Mouse (Mus musculus): ENCODE data around the gene Srrt.
"Not testable (repeated sequence)": the region's sequence is repeated elsewhere in the genome, so short reads cannot be mapped to it uniquely, and the experiment has no call there.

The Srrt gene

DNA sequence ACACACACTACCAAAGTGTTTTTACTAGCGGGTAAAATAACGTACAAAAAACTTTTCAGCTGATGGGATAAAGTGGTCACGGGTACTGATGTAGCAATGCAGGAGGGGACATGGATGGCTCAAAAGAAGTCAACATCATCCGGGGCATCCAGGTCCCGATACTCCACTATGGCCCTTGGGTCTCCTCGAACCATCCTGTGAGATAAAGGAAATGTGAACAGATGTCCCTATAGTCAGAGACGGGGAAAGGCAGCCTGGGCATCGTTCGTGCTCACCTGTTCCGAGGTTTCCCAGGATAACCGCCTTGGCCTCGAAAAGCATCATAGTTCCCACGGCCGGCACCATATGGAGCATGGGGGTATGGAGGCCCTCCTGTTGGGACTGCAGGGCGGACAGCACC lies 11.8 kb downstream of the Srrt start:
- DNase-seq, result no peak

DNA sequence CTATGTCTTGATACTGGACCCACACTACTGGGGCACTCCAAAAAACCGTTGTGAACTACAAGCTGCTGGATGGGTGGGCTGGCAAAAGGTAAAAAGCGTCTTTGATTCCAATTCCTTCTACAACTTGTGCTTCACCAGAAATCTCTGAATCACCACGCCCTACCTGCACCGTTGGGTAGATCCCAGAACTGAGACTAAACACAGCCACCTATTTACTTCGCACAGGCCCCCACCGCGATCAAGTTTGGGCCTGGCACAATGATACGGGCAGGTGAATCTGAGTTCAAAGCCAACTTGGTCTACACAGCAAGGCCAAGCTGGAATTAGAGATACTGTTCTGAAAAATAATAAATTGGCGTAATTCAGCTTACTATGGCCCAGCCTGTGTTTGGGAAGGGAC lies 12.2 kb downstream of the Srrt start:
- DNase-seq, result no peak

DNA sequence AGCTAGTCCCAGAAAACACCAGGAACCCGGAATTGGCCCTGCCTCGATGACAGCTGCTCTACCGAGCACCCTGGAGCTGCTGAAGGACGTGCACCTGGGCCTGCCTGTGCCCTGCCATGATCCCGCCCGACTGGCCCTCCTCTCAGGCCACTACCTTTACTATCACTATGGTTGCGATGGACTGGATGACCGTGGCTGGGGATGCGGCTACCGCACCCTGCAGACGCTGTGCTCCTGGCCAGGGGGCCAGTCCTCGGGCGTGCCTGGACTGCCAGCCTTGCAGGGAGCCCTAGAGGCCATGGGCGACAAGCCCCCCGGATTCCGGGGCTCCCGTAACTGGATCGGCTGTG lies 12.8 kb downstream of the Srrt start:
- DNase-seq, result no peak

DNA sequence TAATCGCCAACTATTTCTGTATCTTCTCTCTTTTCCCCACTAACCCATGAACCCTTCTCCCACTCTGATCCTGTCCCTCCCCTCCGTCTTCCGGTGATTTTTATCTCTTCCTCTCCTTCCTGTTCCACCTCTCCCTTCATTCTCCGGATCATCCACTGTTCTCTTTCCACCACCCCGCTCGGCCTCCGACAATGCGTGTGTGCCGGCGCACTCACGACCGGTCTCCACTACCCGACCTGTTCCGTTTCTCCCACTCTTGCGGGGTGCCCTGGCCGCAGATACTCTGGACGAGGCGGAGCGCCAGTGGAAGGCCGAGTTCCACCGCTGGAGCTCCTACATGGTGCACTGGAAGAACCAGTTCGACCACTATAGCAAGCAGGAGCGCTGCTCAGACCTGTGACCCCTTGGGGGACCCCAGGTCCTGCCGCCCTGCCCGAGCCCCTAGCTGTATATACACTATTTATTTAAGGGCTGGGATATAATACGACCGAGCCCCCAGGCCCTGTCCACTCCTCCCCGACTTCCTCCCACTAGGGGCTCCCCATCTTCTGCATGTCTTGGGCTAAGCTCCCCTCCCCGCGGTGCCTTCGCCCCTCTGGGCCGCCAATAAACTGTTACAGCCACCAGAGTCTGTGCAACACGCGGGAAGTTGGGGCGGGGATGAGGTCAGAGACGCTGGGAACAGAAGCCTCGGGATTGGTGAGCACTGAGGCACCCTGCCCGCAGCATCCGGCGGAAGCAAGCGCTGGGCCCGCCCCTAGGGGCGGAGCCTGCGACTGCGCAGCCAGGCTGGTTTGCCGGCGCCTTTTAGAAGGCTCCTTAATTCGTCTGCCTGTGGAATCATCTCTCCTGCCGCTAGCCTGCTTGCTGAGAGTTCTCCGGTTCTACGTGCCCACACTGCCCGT lies 13.4 kb downstream of the Srrt start, which contains the start of gene Ufsp1:
TSS of gene Ufsp1 (plus strand) at position 791 of the 905 bp plus-strand sequence.
- peak; percentile 97 to 98 for DNase-seq

DNA sequence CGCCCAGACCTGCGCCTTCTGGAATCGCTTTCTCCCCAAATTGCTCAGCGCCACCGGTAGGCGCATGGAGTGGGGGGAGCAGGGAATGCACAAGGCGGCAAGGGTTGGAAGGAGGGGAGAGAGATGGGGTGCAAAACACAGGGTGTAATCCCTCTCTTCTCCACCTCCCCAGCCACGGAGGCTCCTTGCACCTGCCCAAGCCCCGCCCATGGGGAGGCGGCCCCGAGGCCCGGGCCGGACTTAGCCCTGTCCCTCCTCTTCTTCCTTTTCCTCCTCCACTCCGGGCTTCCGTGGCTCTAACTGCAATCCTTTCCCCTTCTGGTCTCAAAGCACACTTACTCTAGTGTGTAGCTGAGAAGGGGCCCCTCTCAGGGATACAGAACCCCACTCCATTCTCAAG lies 14.2 kb downstream of the Srrt start:
- DNase-seq, result peak; percentile 92 to 95

DNA sequence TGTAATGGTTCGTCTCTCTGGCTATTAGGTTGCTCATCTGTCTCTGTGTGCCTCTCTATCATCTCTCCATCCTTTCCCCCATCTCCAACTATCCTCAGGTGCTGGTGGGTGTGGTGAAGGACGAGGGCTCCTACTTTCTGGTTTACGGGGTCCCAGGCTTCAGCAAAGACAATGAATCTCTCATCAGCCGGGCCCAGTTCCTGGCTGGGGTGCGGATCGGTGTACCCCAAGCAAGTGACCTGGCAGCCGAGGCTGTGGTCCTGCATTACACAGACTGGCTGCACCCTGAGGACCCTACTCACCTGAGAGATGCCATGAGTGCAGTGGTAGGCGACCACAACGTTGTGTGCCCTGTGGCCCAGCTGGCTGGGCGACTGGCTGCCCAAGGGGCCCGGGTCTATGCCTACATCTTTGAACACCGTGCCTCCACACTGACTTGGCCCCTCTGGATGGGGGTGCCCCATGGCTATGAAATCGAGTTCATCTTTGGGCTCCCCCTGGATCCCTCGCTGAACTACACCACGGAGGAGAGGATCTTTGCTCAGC lies 16.0 kb downstream of the Srrt start:
- no peak for DNase-seq

DNA sequence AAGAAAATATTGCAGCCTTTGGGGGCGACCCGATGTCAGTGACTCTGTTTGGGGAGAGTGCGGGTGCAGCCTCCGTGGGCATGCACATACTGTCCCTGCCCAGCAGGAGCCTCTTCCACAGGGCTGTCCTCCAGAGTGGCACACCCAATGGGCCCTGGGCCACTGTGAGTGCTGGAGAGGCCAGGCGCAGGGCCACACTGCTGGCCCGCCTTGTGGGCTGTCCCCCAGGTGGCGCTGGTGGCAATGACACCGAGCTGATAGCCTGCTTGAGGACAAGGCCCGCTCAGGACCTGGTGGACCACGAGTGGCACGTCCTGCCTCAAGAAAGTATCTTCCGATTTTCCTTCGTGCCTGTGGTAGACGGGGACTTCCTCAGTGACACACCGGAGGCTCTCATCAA lies 16.8 kb downstream of the Srrt start:
- peak; percentile 67 to 89 for DNase-seq

DNA sequence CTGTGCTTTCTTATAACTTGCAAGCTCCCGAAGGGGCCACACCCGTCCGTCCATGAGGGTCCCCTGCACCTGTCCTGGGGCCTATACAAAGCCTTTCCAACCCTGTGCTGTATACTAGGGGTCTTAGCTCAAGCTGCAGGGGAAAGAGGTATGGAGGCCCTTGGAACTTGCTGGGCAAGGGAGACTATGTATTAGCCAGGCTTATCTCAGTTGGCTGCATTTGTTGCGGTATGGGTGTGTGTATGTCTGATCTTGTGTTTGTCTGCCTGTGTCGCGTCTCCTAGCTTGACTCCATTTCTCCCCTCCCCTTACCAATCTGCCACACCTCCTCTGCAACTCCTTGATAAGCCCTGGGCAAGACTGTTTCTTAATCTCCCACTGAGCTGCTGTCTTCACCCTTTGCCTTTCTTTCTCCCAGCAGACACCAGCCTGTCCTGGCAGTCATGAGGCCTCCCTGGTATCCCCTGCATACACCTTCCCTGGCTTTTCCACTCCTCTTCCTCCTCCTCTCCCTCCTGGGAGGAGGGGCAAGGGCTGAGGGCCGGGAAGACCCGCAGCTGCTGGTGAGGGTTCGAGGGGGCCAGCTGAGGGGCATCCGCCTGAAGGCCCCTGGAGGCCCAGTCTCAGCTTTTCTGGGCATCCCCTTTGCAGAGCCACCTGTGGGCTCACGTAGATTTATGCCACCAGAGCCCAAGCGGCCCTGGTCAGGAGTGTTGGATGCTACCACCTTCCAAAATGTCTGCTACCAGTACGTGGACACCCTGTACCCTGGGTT lies 17.7 kb downstream of the Srrt start:
- no peak for DNase-seq

DNA sequence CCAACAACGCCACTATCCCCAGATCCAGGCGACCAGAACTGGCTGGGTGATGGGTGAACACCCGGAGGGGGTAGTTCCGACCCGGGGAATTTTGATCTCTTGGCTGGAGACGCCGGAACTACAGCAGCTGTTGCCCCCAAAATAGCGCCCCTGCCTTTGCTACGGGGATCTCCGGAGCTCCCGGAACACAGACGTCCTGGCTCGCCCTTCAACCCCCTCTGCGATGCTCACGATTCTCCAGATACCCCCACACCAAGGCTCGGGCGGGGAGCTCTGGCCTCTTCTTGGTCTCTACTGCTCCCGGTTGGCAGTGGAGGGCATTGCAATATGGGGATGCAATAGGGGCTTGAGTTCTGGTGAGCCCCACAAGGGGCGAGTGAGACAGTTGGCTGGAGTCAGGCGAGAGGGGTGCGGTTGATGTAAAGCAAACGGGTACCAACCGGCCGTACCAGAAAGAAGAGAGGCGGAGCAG lies 18.4 kb downstream of the Srrt start:
- DNase-seq, result peak in 1 of 2 experiments; percentile 53

DNA sequence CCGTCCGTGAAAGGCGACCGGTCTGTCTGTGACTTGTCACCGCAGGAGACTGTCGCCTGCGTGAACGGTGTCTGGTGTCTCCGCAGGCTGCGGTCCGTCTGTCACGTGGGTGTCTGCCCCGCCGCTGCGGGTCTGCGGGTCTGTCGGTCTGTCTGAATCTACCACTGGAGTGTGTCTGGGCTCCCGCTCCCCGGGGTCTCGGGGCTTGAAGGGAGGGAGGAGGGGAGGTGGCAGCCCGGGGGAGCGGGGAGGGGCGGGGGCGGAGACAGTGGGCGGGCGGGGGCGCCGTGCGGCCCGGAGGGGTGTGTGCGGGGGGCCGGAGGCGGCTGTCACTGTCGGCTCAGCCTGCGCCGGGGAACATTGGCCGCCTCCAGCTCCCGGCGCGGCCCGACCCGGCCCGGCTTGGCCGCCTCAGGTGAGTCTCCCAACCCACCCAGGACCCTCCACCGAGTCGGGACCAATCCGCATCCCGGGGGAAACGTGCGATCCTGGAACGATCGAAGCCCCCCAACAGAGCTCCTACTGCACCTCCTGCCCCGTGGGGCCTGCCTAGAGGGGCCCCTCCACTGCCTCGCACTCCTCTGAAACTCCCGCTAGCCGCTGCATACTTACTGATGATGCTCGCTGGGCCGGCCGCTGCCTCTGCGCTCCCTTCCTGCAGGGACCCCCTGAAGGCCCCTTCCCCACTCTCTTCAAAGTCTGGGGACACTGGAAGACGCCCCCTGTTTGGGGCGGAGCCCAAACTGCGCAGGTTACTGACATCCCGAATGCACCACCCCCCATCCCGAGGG lies 19.3 kb downstream of the Srrt start:
- no peak for DNase-seq

DNA sequence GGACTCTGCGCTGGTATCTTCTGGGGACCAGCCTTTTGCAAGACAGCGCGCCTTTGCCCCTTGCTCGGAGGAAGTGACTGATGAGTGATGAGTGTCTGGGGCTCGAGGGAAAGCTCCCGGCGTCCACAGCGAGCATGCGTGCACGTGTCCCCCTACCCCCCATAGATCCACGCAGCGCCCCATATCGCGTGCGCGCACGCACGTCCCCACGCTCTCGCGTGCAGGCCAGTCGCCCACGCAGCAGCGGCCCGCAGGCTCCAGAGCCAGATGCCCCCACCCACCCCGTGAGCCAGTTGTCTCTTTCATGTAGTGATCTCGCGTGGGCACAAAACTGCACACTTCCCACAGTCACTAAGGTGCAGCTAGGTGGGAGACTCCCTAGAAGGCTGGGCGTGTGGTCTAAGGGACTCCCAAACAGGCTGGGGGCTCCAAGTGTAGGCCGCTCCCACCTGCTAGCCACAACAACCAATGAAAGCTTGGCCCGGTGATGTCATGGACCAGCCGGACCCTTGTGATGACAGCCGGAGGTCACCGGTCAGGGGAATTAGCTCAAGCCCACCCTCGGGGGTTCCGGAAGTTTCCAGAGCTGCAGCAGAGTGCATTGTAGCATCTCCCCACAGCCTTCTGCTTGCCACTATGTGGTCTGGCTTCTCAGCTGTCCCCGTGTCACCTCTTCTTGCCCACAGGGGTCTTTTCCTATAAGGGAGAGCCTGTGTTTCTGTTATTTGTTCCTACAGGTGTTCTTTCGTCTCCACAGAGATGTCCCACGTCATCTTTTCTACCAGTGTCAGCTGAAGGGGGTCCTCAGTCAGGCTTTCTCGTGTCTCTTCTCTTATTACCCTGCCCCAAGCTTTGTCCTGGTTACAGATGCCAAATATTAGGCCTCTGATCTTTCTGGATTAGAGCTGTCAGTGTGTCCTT lies 20.2 kb downstream of the Srrt start, which contains the start of gene Ache:
TSS of gene Ache (plus strand) at position 488 of the 921 bp plus-strand sequence.
- no peak for DNase-seq

DNA sequence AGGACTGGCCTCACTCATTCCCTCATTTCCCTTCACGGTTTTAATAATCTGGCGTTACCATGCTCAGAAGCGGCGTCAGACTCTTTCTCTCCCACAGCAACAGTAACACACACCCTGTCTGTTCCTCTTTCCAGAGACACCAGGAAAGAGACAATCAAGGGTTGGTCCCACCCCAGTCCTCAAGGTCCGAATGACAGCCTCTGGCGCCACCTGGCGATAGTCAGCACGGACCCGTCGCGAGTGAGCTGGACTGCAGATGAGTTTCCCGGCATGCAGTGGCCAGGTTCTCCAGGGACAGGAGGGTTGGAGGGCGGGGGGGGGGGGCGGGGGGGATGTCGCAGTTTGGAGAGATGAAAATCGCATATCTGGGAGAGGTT lies 20.8 kb downstream of the Srrt start:
- peak; percentile 86 to 96 for DNase-seq

DNA sequence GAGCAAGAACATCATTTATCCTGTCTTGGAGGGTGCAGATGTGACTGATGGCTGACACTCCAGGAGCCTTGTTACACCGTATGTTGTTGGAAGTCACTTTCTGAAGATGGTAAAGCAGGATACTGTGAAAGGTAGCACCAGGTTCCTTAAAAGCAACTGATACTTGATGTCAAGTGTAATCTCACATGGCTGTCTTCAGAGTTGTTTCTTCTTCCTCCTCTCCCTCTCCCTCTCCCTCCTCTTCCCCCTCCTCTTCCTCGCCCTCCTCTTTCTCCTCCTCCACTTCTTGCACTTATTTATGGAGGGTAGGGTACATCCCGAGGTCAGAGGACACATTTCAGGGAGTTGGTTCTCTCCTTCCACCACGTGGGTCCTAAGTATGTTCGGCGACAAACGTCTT lies 21.5 kb downstream of the Srrt start:
- no peak for DNase-seq

DNA sequence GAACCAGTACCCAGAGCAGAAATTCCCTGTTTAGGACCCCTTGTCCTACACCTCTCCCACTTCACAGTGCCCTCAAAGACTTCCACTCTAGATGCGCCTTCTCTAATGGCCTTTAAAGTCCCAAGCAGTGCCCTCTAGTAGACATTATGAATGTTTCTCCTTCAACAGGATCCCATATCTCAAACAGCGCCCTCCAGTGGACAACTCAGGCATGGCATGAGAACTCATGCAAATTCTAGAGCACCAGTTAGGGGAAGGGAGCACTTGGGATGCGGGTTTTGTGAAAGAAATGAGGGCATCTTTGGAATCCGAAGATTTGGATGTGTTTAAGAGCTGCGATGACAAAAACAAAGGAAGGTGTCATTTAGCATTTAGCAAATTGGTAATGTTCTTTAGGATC lies 22.4 kb downstream of the Srrt start:
- DNase-seq, result peak in 1 of 2 experiments; percentile 74

DNA sequence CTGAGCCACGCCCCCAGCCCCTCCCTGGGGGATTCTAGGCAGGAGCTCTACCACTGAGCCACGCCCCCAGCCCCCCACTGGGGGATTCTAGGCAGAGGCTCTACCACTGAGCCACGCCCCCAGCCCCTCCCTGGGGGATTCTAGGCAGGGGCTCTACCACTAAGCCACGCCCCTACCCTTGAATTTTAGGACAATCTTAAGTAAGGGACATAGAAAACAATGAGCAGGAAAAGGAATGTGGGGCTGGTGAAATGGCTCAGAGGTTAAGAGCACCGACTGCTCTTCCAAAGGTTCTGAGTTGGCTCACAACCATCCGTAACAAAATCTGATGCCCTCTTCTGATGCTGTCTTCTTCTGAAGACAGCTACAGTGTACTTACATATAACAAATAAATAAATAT lies 23.1 kb downstream of the Srrt start:
- not testable (repeated sequence) for DNase-seq

DNA sequence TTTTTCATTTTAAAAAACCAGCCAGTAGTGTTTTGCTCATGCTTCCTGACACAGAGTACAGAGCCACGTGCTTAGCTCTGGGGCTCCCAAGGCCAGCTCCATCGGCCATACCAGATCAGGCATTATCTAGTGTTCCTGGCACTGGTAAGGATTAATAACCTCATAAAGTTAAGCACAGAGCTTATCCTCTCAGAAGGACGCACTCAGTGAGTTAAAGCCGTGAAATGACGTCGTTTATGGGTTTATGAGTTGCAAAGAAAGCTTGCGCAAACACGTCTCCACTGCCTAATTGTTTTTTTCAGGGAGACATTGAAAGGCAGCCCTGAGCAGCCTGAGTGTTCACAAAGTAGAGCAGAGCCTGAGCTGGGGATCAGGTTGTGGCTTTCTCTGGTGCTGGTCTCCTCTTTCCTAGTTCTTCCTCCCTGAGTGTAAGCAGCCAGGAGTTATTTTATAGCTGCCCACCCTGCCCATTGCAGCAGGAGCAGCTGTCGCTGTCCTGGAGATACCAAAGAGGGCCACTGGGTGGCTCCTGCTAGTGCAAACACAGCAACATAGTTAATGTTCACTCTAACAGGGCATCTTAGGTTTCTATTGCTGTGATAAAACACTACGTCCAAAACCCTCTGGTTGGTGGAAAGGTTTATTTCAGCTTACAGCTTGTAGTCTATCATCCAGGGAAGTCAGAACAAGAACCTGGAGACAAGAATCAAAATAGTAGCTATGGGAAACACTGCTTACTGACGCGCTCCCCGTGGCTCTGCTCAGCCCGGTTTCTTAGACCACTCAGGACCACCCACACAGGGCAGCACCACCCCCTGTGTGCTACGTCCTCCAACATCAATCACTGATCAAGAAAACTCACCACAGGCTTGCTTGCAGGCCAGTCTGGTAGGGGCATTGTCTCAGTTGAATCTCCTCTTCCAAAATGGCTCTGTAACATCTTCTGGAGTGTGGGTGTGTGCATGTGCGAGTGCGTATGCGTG lies 29.8 kb downstream of the Srrt start:
- peak; percentile 37 to 74 for DNase-seq

DNA sequence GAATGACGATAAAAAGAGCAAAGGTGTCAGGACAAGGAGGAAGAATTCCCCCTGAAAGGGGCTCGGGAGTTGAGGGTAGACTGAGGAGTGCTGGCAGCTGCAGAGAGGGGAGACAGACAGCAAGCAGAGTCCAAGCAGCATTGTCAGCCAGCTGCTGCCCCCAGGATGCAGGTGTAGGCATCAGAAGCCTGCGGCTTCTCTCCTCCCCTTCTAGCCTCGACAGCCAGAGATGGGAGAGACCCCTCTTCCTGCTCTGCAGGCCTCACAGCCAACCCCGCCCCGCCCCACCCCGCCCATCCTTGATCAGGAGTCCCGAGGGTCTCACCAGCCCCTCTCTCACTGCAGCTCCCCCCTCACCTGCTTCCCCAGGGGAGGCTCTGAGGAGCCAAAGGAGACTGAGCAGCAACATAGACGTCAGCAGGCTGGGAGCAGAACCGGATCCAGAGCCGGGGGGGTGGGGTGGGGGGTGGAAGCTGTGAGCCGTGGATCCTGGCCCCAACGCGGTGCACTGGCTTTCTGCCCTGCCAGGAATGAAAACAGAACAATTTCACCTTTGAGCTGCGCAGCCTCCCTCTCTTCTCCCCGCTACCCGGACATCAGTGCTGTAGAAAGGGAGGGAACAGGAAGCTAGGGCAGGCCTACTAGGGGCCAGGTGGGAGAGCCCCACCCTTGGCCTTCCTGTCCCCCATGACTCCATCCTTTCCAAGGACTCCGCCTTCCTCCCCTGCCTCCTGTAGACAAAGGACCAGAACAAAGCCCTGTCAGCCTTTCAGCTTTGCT lies 39.2 kb downstream of the Srrt start:
- DNase-seq, result peak; percentile 29 to 50

DNA sequence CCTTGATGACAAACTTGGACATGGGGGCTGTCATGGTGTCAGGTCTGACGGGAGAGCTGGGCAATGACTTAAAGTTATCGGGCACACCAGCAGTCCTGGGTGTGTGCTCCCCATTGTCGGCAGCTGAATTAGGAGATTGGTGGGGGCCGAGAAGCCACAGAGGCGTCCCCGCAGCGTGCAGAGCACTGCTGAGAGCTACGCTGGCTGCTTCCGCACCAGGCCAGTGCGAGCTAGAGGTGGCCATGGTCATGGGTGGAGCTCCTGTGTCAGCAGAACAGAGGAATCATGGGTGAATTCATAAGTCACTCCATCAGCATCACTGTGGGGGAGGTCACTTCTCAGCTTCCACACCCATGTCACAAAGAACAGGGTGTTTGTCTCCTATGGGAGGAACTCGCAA lies 42.7 kb downstream of the Srrt start:
- no peak for DNase-seq

Measured in kidney, postnatal 36 days (tissue).